Mouse (Mus musculus) midbrain, postnatal 0 days (tissue): ENCODE measurements around the gene Ciao1. TPM values are rescaled to one million over a fixed set of nuclear protein-coding genes. Genes with fewer than 3 reads are reported as not detected.
"Not testable (repeated sequence)": the region's sequence is repeated elsewhere in the genome, so short reads cannot be mapped to it uniquely, and the experiment has no call there.

Source experiments
- ATAC-seq: fragments of 200-750 bp; cut with Nextera tagmentation; 2 replicates; pipeline ENCODE4 v1.8.0; 2017; ENCODE audit warnings: moderate number of reproducible peaks, mild to moderate bottlenecking, moderate TSS enrichment, moderate library complexity; ENCODE audit not compliant: low FRiP score
- DNase-seq: peaks from one replicate; pipeline ENCODE4 v3.0.0-alpha.2; 2015; ENCODE audit warnings: low spot score
- H3K27ac ChIP-seq: fragments of 300-500 bp; sonication (generic); 2 replicates; pipeline ENCODE4 v1.5.1; 2014; ENCODE audit warnings: low read depth, mild to moderate bottlenecking, low read length, mixed read lengths
- H3K27me3 ChIP-seq: fragments of 300-500 bp; sonication (generic); 2 replicates; pipeline ENCODE4 v1.6.1; 2014; ENCODE audit warnings: low read length, control low read depth, mixed read lengths; ENCODE audit not compliant: insufficient read depth
- H3K36me3 ChIP-seq: fragments of 300-500 bp; sonication (generic); 2 replicates; pipeline ENCODE4 v1.6.1; 2014; ENCODE audit warnings: low read length, control low read depth, mixed read lengths; ENCODE audit not compliant: insufficient read depth
- H3K4me1 ChIP-seq: fragments of 300-500 bp; sonication (generic); 2 replicates; pipeline ENCODE4 v1.6.1; 2014; ENCODE audit warnings: mild to moderate bottlenecking, control low read depth, antibody characterized with exemption, low read length, mixed read lengths; ENCODE audit not compliant: insufficient read depth
- H3K4me2 ChIP-seq: fragments of 300-500 bp; sonication (generic); 2 replicates; pipeline ENCODE4 v1.6.1; 2014; ENCODE audit warnings: low read depth, mild to moderate bottlenecking, low read length, mixed read lengths; ENCODE audit not compliant: poor library complexity, severe bottlenecking
- H3K4me3 ChIP-seq: fragments of 300-500 bp; sonication (generic); 2 replicates; pipeline ENCODE4 v1.5.1; 2014; ENCODE audit warnings: low read depth, mild to moderate bottlenecking, low read length, moderate library complexity
- H3K9ac ChIP-seq: fragments of 300-500 bp; sonication (generic); replicated peaks from 2 replicates; pipeline ENCODE4 v1.6.1; 2014; ENCODE audit warnings: mild to moderate bottlenecking, low read length, moderate library complexity, mixed read lengths; ENCODE audit not compliant: poor library complexity, severe bottlenecking
- H3K9me3 ChIP-seq: fragments of 300-500 bp; sonication (generic); 2 replicates; pipeline ENCODE4 v1.6.1; 2016; ENCODE audit warnings: low read length, control low read depth
- CTCF ChIP-seq: IDR thresholded peaks from 2 replicates; pipeline ENCODE4 v1.5.1; 2016; ENCODE audit warnings: antibody characterized with exemption, mild to moderate bottlenecking
- WGBS: fragments of 180-500 bp; shearing (Covaris S2); extraction: QIAGEN DNeasy Blood & Tissue Kit; methylation state at CpG from one replicate; pipeline ENCODE4 v1.1.7; 2014; 5-methylcytosine and 5-hydroxymethylcytosine counted together
- polyA plus RNA-seq: library from polyadenylated mRNA; unstranded; fragments of >200 nt; fragmentation: Nextera tagmentation; extraction: Ambion mirVana; gene quantifications from 2 replicates; pipeline ENCODE4 v1.2.1, GENCODE M21; 2015
- total RNA-seq: library from RNA; depleted of rRNA; stranded (reverse); fragments of >200 nt; gene quantifications from 2 replicates; pipeline ENCODE4 v1.2.3, GENCODE M21; 2014; rRNA removed

Ciao1 gene
- total and polyA plus RNA-seq, 2 experiments from 2014 or later = 23.9 to 33.9 TPM

GRCm38 (mm10) chr2:127207547-127208451 is 39.8 kb downstream of the Ciao1 start, which contains the start of the genes 1810024B03Rik and Snrnp200:
Gene 1810024B03Rik, minus strand, starts transcription at chr2:127208280.
Gene Snrnp200, plus strand, starts transcription at chr2:127208386.
- Histone ChIP-seq H3K36me3 (peaks cover 24% of the 10 kb centered on the region), H3K27me3 (no peaks in the 10 kb centered on the region), H3K9ac (peak within 1 kb of the TSS; percentile 80), H3K4me2 (peak within 1 kb of the TSS; percentile 76), H3K27ac (peak within 1 kb of the TSS; percentile 73), H3K9me3 (no peaks in the 10 kb centered on the region), H3K4me3 (peak within 1 kb of the TSS; percentile 82), H3K4me1 (0 out of 2 replicates have a peak, but pooled peaks cover 6% of the 10 kb centered on the region)
- no peak for TF ChIP-seq CTCF
- 13% methylated on average over 36 of the region's 36 CpGs for WGBS
- peak; percentile 98 for DNase-seq
- peak; percentile 97 for ATAC-seq

- WGBS = 99% methylated on average over 2 of the region's 2 CpGs
- Histone ChIP-seq H3K4me1 (0 out of 2 replicates have a peak, but pooled peaks cover 6% of the 10 kb centered on the region), H3K4me3 (no peak overlapping the region), H3K36me3 (peaks cover 16% of the 10 kb centered on the region), H3K9ac (no peak overlapping the region), H3K9me3 (no peaks in the 10 kb centered on the region), H3K27me3 (no peaks in the 10 kb centered on the region), H3K27ac (no peak overlapping the region), H3K4me2 (no peak overlapping the region)
- no peak for TF ChIP-seq CTCF
- ATAC-seq = no peak
- DNase-seq = no peak
These were observed 40.7 kb downstream of the Ciao1 start for GRCm38 (mm10) chr2:127206916-127207315.

- not testable (repeated sequence) for H3K4me2 ChIP-seq, H3K9me3 ChIP-seq, H3K9ac ChIP-seq, ATAC-seq, H3K27ac ChIP-seq, H3K36me3 ChIP-seq, H3K4me3 ChIP-seq, H3K27me3 ChIP-seq, H3K4me1 ChIP-seq, DNase-seq
- 86% methylated on average over 4 of the region's 4 CpGs for WGBS
These were observed 41.7 kb downstream of the Ciao1 start for GRCm38 (mm10) chr2:127205936-127206335.

GRCm38 (mm10) chr2:127204932-127205331 is 42.7 kb downstream of the Ciao1 start:
- Histone ChIP-seq H3K4me1 (0 out of 2 replicates have a peak, but pooled peaks cover 6% of the 10 kb centered on the region), H3K9me3 (no peaks in the 10 kb centered on the region), H3K36me3 (no peaks in the 10 kb centered on the region), H3K9ac (no peak overlapping the region), H3K27me3 (no peaks in the 10 kb centered on the region), H3K4me2 (no peak overlapping the region), H3K4me3 (no peak overlapping the region), H3K27ac (no peak overlapping the region)
- peak; percentile 71 for DNase-seq
- peak; percentile 87 for TF ChIP-seq CTCF
- 26% methylated on average over 3 of the region's 3 CpGs for WGBS
- ATAC-seq = no peak

Other genes with a start within 250 kb of the Ciao1 start
- 13.1 and 17.0 TPM in 2 replicates for gene Ap4e1, start 239.1 kb downstream of the Ciao1 start, total RNA-seq
- 5.9 and 7.0 TPM in 2 replicates for gene Ap4e1, start 239.1 kb downstream of the Ciao1 start, polyA plus RNA-seq
- 9.4 and 12.1 TPM in 2 replicates for gene Blvra, start 177.2 kb downstream of the Ciao1 start, total RNA-seq
- 29.4 and 30.6 TPM in 2 replicates for gene Blvra, start 177.2 kb downstream of the Ciao1 start, polyA plus RNA-seq
- 4.0 and 6.6 TPM in 2 replicates for gene Ncaph, start 113.9 kb downstream of the Ciao1 start, total RNA-seq
- 6.3 and 6.7 TPM in 2 replicates for gene Ncaph, start 113.9 kb downstream of the Ciao1 start, polyA plus RNA-seq
- 9.6 and 11.2 TPM in 2 replicates for gene Itpripl1, start 104.4 kb downstream of the Ciao1 start, total RNA-seq
- 7.0 and 7.6 TPM in 2 replicates for gene Itpripl1, start 104.4 kb downstream of the Ciao1 start, polyA plus RNA-seq
- 0.66 TPM in 1 of 2 replicates, not detected in the other for gene 1810024B03Rik, start 39.5 kb downstream of the Ciao1 start, total RNA-seq
- 0.96 and 1.2 TPM in 2 replicates for gene 1810024B03Rik, start 39.5 kb downstream of the Ciao1 start, polyA plus RNA-seq
- 95.1 and 106 TPM in 2 replicates for gene Snrnp200, start 39.4 kb downstream of the Ciao1 start, total RNA-seq
- gene Snrnp200, start 39.4 kb downstream of the Ciao1 start, polyA plus RNA-seq = 32.5 and 32.9 TPM in 2 replicates
- 108 and 131 TPM in 2 replicates for gene Tmem127, start 92 bp upstream of the Ciao1 start, total RNA-seq
- 74.0 and 75.5 TPM in 2 replicates for gene Tmem127, start 92 bp upstream of the Ciao1 start, polyA plus RNA-seq
- 151 and 167 TPM in 2 replicates for gene Stard7, start 22.4 kb upstream of the Ciao1 start, total RNA-seq
- 100 and 104 TPM in 2 replicates for gene Stard7, start 22.4 kb upstream of the Ciao1 start, polyA plus RNA-seq
- gene Dusp2, start 88.3 kb upstream of the Ciao1 start, total RNA-seq = 10.8 and 18.0 TPM in 2 replicates
- 23.0 and 23.6 TPM in 2 replicates for gene Dusp2, start 88.3 kb upstream of the Ciao1 start, polyA plus RNA-seq
- not detected in 2 replicates for gene Astl, start 90.8 kb upstream of the Ciao1 start, total RNA-seq
- not detected in 2 replicates for gene Astl, start 90.8 kb upstream of the Ciao1 start, polyA plus RNA-seq
- 0.66 and 0.71 TPM in 2 replicates for gene Adra2b, start 115.4 kb upstream of the Ciao1 start, total RNA-seq
- 0.54 and 0.68 TPM in 2 replicates for gene Adra2b, start 115.4 kb upstream of the Ciao1 start, polyA plus RNA-seq
- gene Gpat2, start 177.4 kb upstream of the Ciao1 start, total RNA-seq = 0.09 and 0.55 TPM in 2 replicates
- gene Gpat2, start 177.4 kb upstream of the Ciao1 start, polyA plus RNA-seq = 0.16 and 0.23 TPM in 2 replicates
- gene Fahd2a, start 196.7 kb upstream of the Ciao1 start, total RNA-seq = 25.1 and 32.4 TPM in 2 replicates
- 27.3 and 29.2 TPM in 2 replicates for gene Fahd2a, start 196.7 kb upstream of the Ciao1 start, polyA plus RNA-seq